Mouse (Mus musculus) neural tube, embryonic 10.5 days (tissue): ENCODE measurements at regions not wholly inside any gene's neighbourhood (a gene's known extent, or its start where the extent isn't known, plus 50 kb on each side); places are given as distances from the start of the nearest gene placed in this dataset.

ENCODE experiments used
- DNase-seq: peaks from one replicate; pipeline ENCODE4 v3.0.0-alpha.2; 2017; ENCODE audit warnings: low spot score; ENCODE audit errors: extremely low spot score

GRCm38 (mm10) chr17:9910856-9911255, 241.3 kb upstream of the Pabpc6 start:
- no peak for DNase-seq

GRCm38 (mm10) chr17:9907077-9907476, 237.6 kb upstream of the Pabpc6 start:
- DNase-seq = no peak

- peak; percentile 85 for DNase-seq
These were observed 236.3 kb upstream of the Pabpc6 start for GRCm38 (mm10) chr17:9905501-9906462.

- DNase-seq = peak; percentile 42
These were observed 235.0 kb upstream of the Pabpc6 start for GRCm38 (mm10) chr17:9904525-9904991.

- no peak for DNase-seq
These were observed 233.8 kb upstream of the Pabpc6 start for GRCm38 (mm10) chr17:9903313-9903712.

GRCm38 (mm10) chr17:9896964-9897363, 227.4 kb upstream of the Pabpc6 start:
- DNase-seq = no peak

GRCm38 (mm10) chr17:9895686-9896082, 226.2 kb upstream of the Pabpc6 start:
- no peak for DNase-seq

- DNase-seq = no peak
These were observed 225.5 kb upstream of the Pabpc6 start for GRCm38 (mm10) chr17:9894828-9895685.

- peak; percentile 57 for DNase-seq
These were observed 224.4 kb upstream of the Pabpc6 start for GRCm38 (mm10) chr17:9893966-9894365.

GRCm38 (mm10) chr17:9892776-9893175, 223.3 kb upstream of the Pabpc6 start:
- DNase-seq = no peak

GRCm38 (mm10) chr17:9892141-9892540, 222.6 kb upstream of the Pabpc6 start:
- no peak for DNase-seq

GRCm38 (mm10) chr17:9888494-9888893, 219.0 kb upstream of the Pabpc6 start:
- no peak for DNase-seq

GRCm38 (mm10) chr17:9885110-9885509, 215.6 kb upstream of the Pabpc6 start:
- DNase-seq = no peak

GRCm38 (mm10) chr17:9882639-9883226, 213.2 kb upstream of the Pabpc6 start:
- no peak for DNase-seq

- DNase-seq = no peak
These were observed 210.2 kb upstream of the Pabpc6 start for GRCm38 (mm10) chr17:9879556-9880206.

GRCm38 (mm10) chr17:9873695-9874094, 204.2 kb upstream of the Pabpc6 start:
- DNase-seq = no peak

GRCm38 (mm10) chr17:9870237-9870636, 200.7 kb upstream of the Pabpc6 start:
- DNase-seq = no peak

GRCm38 (mm10) chr17:9868747-9869281, 199.3 kb upstream of the Pabpc6 start:
- no peak for DNase-seq

- no peak for DNase-seq
These were observed 194.7 kb upstream of the Pabpc6 start for GRCm38 (mm10) chr17:9864254-9864653.

- no peak for DNase-seq
These were observed 192.7 kb upstream of the Pabpc6 start for GRCm38 (mm10) chr17:9861923-9862854.
